Mouse (Mus musculus): ENCODE measurements at regions not wholly inside any gene's neighbourhood (a gene's known extent, or its start where the extent isn't known, plus 50 kb on each side); places are given as distances from the start of the nearest gene placed in this dataset.

GRCm38 (mm10) chr6:108910330-108910729, 81.9 kb downstream of the Edem1 start:
- H3K4me3 ChIP-seq (ENCODE audit: control insufficient read depth in 1 of 2, insufficient read depth in 1 of 2, low read depth in 2 of 2, low read length in 2 of 2): no peak overlapping the region

GRCm38 (mm10) chr6:108912539-108912938, 84.1 kb downstream of the Edem1 start:
- Histone ChIP-seq H3K9ac (ENCODE audit: control insufficient read depth, low read depth, low read length, poor library complexity, severe bottlenecking) (no peak overlapping the region), H3K27ac (ENCODE audit: control insufficient read depth, low read depth, low read length) (no peak overlapping the region), H3K79me2 (ENCODE audit: control insufficient read depth, insufficient read depth, low read length, poor library complexity) (no peaks in the 10 kb centered on the region), H3K36me3 (ENCODE audit: control insufficient read depth in 1 of 2, insufficient read depth in 2 of 2, low read length in 2 of 2) (no peaks in the 10 kb centered on the region), H3K4me3 (ENCODE audit: control insufficient read depth in 1 of 2, insufficient read depth in 1 of 2, low read depth in 2 of 2, low read length in 2 of 2) (no peak overlapping the region), H3K9me3 (replicated peaks; ENCODE audit: insufficient read depth, low read length) (no peaks in the 10 kb centered on the region), H3K27me3 (ENCODE audit: control insufficient read depth in 1 of 2, insufficient read depth in 2 of 2, low read length in 2 of 2) (no peaks in the 10 kb centered on the region), H3K4me1 (ENCODE audit: control insufficient read depth in 1 of 2, insufficient read depth in 2 of 2, low read length in 2 of 2) (no peaks in the 10 kb centered on the region)
- no peak for DNase-seq (ENCODE audit: low read depth, low spot score)
- TF ChIP-seq TBP (IDR thresholded peaks at IDR 0.05; ENCODE audit: low read depth, low read length): no peak
- TF ChIP-seq ZMIZ1 (IDR thresholded peaks at IDR 0.05; ENCODE audit: low read depth, low read length): no peak
- no peak for TF ChIP-seq USF2 (IDR thresholded peaks at IDR 0.05; ENCODE audit: borderline replicate concordance in 1 of 2, insufficient read depth in 1 of 2, low read depth in 1 of 2, low read length in 2 of 2)
- no peak for TF ChIP-seq POLR2A (IDR thresholded peaks at IDR 0.05; ENCODE audit: control insufficient read depth in 1 of 2, insufficient read depth in 1 of 2, low read depth in 1 of 2, low read length in 2 of 2, poor library complexity in 1 of 2)
- no peak for TF ChIP-seq NRF1 (IDR thresholded peaks at IDR 0.05; ENCODE audit: insufficient read depth, low read depth, low read length, poor library complexity, severe bottlenecking)
- no peak for TF ChIP-seq EP300 (IDR thresholded peaks at IDR 0.05; ENCODE audit: low read depth in 1 of 2, low read length in 2 of 2)
- TF ChIP-seq BHLHE40 (IDR thresholded peaks at IDR 0.05; ENCODE audit: borderline replicate concordance, low read depth, low read length): no peak
- TF ChIP-seq TCF12 (IDR thresholded peaks at IDR 0.05; ENCODE audit: low read depth, low read length): no peak
- TF ChIP-seq KAT2A (conservative IDR thresholded peaks at IDR 0.05; ENCODE audit: low read depth, low read length): no peak
- no peak for TF ChIP-seq GABPA (IDR thresholded peaks at IDR 0.05; ENCODE audit: low read depth, low read length)
- TF ChIP-seq TAL1 (IDR thresholded peaks at IDR 0.05; ENCODE audit: low read length): no peak
- no peak for TF ChIP-seq ZKSCAN1 (IDR thresholded peaks at IDR 0.05; ENCODE audit: low read depth, low read length)

More at GRCm38 (mm10) chr6:108910330-108910729, 81.9 kb downstream of the Edem1 start:
- TF ChIP-seq GATA1 (IDR thresholded peaks at IDR 0.05; ENCODE audit: low read depth, low read length) (0 out of 2 replicates have a peak, but pooled peaks have one; percentile 5), ELF1 (IDR thresholded peaks at IDR 0.05; ENCODE audit: low read depth, low read length) (no peak)
- Histone ChIP-seq H3K9me3 (replicated peaks; ENCODE audit: insufficient read depth, low read length) (no peaks in the 10 kb centered on the region), H3K27ac (ENCODE audit: control insufficient read depth, low read depth, low read length) (no peak overlapping the region), H3K9ac (ENCODE audit: control insufficient read depth, low read depth, low read length, poor library complexity, severe bottlenecking) (no peak overlapping the region), H3K36me3 (ENCODE audit: control insufficient read depth in 1 of 2, insufficient read depth in 2 of 2, low read length in 2 of 2) (peaks cover 0 to 6% of the 10 kb centered on the region in 2 experiments; a peak in 2 of 4 replicates), H3K79me2 (ENCODE audit: control insufficient read depth, insufficient read depth, low read length, poor library complexity) (no peaks in the 10 kb centered on the region), H3K27me3 (ENCODE audit: control insufficient read depth in 1 of 2, insufficient read depth in 2 of 2, low read length in 2 of 2) (no peaks in the 10 kb centered on the region), H3K4me1 (ENCODE audit: control insufficient read depth in 1 of 2, insufficient read depth in 2 of 2, low read length in 2 of 2) (peaks cover 0 to 3% of the 10 kb centered on the region in 2 experiments; a peak in 2 of 4 replicates)
- no peak for DNase-seq (ENCODE audit: low read depth, low spot score)

GRCm38 (mm10) chr6:108919372-108919913, 91.0 kb downstream of the Edem1 start:
- Histone ChIP-seq H3K4me1 (ENCODE audit: control insufficient read depth in 1 of 2, insufficient read depth in 2 of 2, low read length in 2 of 2) (no peaks in the 10 kb centered on the region), H3K9me3 (replicated peaks; ENCODE audit: insufficient read depth, low read length) (no peaks in the 10 kb centered on the region), H3K4me3 (ENCODE audit: control insufficient read depth in 1 of 2, insufficient read depth in 1 of 2, low read depth in 2 of 2, low read length in 2 of 2) (no peak overlapping the region), H3K36me3 (ENCODE audit: control insufficient read depth in 1 of 2, insufficient read depth in 2 of 2, low read length in 2 of 2) (no peaks in the 10 kb centered on the region), H3K9ac (ENCODE audit: control insufficient read depth, low read depth, low read length, poor library complexity, severe bottlenecking) (no peak overlapping the region), H3K79me2 (ENCODE audit: control insufficient read depth, insufficient read depth, low read length, poor library complexity) (no peaks in the 10 kb centered on the region), H3K27ac (ENCODE audit: control insufficient read depth, low read depth, low read length) (no peak overlapping the region), H3K27me3 (ENCODE audit: control insufficient read depth in 1 of 2, insufficient read depth in 2 of 2, low read length in 2 of 2) (no peaks in the 10 kb centered on the region)
- DNase-seq (ENCODE audit: low read depth, low spot score): no peak
- TF ChIP-seq POLR2A (IDR thresholded peaks at IDR 0.05; ENCODE audit: control insufficient read depth in 1 of 2, insufficient read depth in 1 of 2, low read depth in 1 of 2, low read length in 2 of 2, poor library complexity in 1 of 2): no peak
- TF ChIP-seq MXI1 (IDR thresholded peaks at IDR 0.05; ENCODE audit: low read depth, low read length): no peak
- no peak for TF ChIP-seq MAFK (IDR thresholded peaks at IDR 0.05; ENCODE audit: borderline replicate concordance, low read depth, low read length)
- no peak for TF ChIP-seq TAL1 (IDR thresholded peaks at IDR 0.05; ENCODE audit: low read length)
- no peak for TF ChIP-seq MAZ (IDR thresholded peaks at IDR 0.05; ENCODE audit: low read depth, low read length)
- TF ChIP-seq JUND (IDR thresholded peaks at IDR 0.05; ENCODE audit: low read depth, low read length): no peak
- no peak for TF ChIP-seq USF1 (IDR thresholded peaks at IDR 0.05; ENCODE audit: low read depth, low read length)
- TF ChIP-seq MYC (IDR thresholded peaks at IDR 0.05; ENCODE audit: low read depth, low read length): no peak
- no peak for TF ChIP-seq ZC3H11A (IDR thresholded peaks at IDR 0.05; ENCODE audit: low read depth, low read length)
- no peak for TF ChIP-seq ETS1 (IDR thresholded peaks at IDR 0.05; ENCODE audit: low read depth, low read length)
- no peak for TF ChIP-seq MYB (IDR thresholded peaks at IDR 0.05; ENCODE audit: low read depth, low read length)
- TF ChIP-seq NELFE (IDR thresholded peaks at IDR 0.05; ENCODE audit: low read depth, low read length): no peak
- no peak for TF ChIP-seq POLR2AphosphoS2 (IDR thresholded peaks at IDR 0.05; ENCODE audit: low read length)
- no peak for TF ChIP-seq ZKSCAN1 (IDR thresholded peaks at IDR 0.05; ENCODE audit: low read depth, low read length)
- no peak for TF ChIP-seq GATA1 (IDR thresholded peaks at IDR 0.05; ENCODE audit: low read depth, low read length)
- no peak for TF ChIP-seq KAT2A (conservative IDR thresholded peaks at IDR 0.05; ENCODE audit: low read depth, low read length)
- TF ChIP-seq ZMIZ1 (IDR thresholded peaks at IDR 0.05; ENCODE audit: low read depth, low read length): no peak

Measured in MEL (cell line).